Mouse (Mus musculus): Measurements from ENCODE around the gene Slc4a4. TPM values are rescaled to one million over a fixed set of nuclear protein-coding genes. Genes with fewer than 3 reads are reported as not detected.

The Slc4a4 gene
- total RNA-seq, 2 experiments from 2014 or later = 99.5 to 108 TPM

DNA sequence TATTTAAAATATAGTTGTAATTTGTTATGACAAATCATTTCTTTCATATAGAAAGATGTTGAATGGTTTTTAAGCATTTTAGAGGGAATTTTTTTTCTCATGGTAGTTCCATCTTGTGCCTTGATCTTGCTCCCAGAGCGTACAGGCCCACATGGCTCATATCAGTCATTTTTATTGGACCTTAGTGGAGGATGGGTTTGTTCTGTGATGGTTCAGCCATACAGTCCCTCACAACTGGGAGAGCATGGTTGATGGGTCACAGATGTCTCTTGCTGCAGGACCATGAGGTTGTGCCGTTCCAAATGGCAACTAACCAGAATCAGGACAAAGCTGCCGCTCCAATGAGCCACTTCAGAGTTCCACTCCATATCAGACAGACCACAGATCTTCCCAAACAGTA, 308.0 kb downstream of the Slc4a4 start:
- DNase-seq = no peak

DNA sequence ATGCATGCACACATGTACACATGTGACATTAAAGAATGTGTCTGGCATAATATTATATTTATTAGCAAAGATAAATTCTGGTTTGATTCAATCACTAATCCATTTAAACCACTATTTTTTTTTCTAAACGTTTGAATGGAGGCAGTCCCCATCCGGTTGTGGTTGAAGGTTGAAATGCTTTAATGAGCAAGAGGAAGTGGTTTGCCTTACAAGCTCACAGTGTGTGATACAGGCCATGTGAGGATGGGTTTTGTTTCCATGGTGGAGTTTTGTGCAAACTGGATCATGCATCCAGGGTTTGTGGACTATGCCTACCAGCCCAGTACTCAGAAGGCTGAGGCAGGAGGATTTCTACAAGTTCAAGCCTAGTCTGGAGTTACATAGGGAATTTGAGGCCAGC, 311.9 kb downstream of the Slc4a4 start:
- DNase-seq = no peak

DNA sequence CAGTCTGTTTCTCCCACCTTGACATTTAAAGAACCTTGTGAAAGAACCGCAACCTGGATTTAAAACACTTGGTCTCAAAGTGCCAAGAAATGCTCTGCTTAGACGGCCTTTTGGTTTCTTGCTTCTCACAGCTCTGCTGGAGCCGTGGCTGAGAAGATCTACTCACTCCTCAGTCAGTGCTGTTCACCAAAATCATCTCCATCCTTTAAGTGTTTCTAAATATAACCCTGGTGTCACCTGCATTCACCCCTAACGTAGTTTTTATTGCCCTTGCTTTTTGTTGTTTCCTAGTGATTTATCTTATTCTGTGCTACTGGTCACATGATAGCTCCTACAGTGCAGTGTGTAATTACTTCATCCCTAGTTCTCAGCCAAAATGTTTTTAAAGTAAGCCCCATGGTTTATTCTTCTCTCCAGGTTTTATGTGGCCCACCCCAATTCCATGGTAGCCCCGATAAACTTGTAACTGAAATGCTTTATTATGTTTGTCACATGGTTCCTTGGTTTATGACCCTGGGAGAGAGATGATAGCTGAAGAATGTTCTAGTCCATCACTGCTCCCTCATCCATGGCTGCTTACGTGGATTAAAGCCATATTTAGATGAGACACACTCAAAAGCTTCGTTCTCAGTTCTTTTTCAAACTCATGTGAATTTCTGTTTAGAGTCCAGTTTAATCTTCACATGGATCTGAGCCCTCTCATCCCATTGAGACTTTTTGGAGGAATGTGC, 323.5 kb downstream of the Slc4a4 start:
- no peak for DNase-seq

DNA sequence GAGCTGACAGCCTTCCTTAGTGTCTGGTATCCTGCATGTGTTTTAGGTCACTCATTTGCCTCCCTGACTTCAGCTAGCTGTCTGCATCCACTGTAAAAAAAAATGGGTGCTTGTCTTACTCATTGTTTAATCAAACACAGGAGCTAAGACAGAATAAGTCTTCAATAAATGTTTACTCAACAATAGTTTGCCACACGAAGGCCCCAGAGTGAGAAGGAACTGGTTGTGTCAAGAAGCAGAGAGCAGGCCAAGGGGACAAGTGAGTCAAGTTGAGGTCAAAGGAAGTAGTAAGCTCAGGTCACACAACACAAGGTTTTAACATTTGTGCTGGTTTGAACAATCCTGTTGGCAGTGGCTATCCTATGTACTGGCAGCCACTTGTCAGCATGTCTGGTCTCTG, 324.4 kb downstream of the Slc4a4 start:
- no peak for DNase-seq

DNA sequence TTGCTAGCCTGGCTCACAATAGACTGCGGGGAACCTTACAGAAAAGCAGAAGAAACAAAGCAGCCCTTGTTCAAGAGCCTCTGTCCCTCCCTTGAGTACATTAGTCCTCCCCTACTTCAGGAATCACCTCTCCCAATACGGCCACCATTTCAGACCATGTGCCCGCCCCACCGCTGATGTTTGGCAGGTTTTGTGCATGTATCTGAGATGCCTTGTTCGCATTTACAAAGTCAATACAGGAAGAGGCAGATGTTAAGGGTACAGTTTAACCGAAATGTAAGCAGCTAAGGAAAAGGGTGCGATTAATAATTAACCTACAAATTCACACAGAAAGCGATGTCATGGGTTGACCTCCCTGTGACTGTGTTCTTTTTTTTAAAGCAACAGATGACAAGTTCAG, 331.6 kb downstream of the Slc4a4 start:
- DNase-seq = no peak

DNA sequence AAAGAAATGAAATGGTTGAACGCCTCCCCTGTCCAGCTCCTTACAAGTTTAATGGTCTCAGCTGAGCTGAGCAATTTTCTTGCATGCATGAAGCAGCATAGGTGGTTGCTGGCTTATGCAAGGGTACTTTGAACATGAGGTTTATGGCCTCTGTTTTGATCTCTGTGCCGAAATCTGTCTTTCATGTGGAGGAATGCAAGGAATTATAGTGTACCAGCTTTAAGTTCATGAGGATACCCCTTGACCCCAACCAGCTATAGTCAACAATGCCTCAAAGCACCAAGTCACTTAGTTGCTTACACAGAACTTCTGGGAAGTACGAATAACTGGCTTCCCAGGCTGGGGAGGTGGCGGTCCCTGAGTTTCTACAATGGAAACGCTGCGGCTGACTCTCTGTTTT, 332.1 kb downstream of the Slc4a4 start:
- DNase-seq = no peak

DNA sequence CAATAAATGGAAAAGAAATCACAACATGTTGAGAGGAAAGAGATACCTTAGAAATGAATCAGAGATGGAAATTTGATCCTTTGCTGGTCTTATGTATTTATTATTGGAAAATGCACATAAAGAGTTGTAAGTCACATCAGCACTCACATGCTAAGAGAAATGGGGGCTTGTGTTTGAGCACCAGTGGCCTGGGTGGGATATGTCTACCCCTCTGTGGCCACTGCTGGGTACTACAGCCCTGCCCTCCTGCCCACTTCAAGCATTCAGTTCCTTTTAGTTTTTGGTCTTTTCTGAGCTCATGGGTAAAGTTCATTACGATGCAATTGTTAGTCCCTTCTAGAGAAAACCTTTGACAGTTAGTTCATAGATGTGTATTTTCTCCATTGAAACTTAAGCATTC, 335.0 kb downstream of the Slc4a4 start:
- peak; percentile 29 for DNase-seq

DNA sequence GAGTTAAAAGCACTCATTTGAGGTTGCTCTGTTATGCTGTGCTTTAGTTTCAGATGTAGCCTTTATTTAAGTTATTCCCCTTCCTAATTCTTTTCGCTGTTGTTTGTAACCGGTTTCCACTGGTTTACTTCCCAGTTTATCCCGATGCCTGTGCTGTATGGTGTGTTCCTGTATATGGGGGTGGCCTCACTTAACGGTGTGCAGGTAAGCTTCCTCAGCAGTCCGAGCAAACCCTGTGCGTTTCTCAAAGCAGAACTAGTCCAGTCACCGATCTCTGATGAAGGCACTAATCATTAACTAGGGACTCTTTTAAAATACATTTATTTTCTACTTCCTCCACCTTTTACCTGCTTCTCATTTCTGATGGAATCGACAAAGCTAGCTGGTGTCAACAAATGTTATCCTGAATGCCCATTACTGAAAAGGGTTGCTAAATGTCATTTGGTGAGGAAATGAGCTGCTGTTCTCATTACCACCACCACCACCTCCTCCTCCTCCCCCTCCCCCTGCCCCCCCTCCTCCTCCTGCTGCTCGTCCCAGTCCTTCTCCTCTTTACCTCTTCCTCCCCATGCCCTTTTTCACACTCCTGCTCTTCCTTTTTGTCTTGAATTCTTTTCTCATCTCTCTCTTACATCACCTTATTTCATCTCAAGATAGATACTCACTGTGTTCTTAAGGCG, 336.6 kb downstream of the Slc4a4 start:
- no peak for DNase-seq

DNA sequence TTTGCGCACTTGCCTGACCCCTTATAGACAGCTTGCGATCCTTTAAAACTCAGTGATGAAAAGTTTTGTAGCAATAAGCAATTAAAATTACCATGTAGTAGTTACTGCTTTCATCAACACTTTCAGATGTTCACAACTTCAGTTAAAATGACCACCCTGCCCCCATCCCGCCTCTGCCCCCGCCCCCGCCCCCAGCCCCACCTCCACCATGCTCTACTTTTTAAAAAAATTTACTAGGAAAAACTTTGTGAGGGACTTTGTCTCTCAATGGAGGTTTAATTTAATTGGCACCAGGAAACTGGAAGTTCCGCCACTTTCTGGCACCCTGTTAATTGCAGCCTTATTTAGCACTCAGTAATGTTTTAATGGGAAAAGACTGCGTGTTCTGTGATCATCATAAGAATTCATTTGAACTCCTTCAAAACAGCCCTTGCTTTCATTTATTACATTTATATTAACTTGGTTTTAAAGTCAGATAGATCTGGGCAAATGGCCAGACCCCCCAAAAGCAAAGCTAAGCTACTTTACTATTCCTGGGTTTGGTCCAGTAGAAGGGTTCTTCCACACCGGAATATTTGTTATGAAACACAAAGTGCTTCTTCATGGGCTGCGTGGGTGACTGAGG, 337.2 kb downstream of the Slc4a4 start:
- DNase-seq = no peak

DNA sequence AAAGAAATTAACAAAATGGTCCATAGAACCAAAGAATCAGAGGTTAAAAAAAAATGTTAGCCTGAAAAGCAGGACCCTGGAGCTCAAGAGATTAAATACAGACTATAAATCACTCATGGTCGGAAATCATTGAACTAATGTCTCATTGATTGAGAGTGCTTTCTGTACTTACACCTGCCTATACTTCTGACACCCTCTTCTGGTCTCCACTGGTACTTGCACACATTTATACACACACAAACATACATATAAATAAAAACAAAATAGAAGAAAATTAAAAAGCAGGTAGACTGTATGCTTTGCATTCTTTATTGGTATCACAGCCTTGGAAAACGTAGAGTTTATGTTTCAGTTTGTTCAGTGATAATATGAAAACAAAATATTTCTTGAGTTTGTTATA, 341.3 kb downstream of the Slc4a4 start:
- no peak for DNase-seq

DNA sequence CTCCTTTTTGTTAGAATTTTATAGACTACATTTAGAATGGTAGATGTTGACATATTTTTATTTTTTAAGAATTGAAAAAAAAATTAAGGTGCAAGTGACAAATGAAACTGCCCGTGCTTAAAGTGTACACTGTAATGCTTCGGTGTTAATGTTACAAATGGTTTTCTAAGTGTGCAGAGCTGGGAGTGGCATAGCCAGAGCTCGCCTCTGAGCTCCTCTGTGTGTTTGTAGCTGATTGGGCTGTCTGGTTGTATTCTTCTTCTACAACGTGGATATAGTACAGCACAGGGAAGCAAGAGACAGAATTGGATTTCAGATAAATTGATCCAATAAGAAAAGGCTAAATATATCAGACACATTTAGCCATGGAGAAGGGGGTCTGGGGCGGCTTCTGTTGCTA, 343.0 kb downstream of the Slc4a4 start:
- DNase-seq = no peak

DNA sequence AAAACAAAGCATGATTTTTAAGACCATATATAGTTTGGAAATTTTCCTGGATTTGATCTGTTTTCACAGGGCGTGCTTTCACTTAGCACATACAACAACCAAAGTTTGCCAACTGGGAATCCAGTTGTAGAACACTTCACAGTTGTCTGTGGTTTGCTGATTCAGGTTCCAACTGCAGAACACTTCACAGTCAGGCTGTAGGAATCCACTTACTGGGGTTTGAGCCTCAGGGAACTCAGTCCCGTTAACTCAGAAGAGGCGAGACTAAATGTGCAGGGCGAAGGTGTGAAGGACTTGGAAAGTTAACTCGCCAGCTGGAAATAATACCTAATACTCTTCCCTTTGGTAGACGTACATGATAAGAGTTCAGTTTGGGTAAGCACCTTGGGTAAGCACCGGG, 345.7 kb downstream of the Slc4a4 start:
- DNase-seq = no peak

DNA sequence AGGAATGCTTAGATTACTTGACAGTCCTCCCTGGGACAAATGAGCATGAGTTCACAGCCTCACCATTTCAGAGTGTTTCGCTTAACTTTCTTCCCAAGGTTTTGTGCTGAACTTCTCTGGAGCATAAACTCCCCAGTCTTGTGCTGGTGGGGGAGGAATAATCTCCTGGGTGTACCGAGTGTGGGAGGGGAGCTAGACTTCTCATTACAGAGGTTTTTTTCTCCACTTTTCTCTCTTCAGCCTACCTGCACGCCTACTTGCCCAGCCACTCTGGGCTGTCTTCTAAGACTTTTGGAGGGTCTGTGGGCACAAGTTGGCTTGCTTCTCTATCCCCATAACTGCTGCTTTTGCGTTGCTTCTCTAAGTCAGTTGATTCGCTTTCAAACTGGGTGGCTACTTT, 365.2 kb downstream of the Slc4a4 start:
- DNase-seq = no peak

DNA sequence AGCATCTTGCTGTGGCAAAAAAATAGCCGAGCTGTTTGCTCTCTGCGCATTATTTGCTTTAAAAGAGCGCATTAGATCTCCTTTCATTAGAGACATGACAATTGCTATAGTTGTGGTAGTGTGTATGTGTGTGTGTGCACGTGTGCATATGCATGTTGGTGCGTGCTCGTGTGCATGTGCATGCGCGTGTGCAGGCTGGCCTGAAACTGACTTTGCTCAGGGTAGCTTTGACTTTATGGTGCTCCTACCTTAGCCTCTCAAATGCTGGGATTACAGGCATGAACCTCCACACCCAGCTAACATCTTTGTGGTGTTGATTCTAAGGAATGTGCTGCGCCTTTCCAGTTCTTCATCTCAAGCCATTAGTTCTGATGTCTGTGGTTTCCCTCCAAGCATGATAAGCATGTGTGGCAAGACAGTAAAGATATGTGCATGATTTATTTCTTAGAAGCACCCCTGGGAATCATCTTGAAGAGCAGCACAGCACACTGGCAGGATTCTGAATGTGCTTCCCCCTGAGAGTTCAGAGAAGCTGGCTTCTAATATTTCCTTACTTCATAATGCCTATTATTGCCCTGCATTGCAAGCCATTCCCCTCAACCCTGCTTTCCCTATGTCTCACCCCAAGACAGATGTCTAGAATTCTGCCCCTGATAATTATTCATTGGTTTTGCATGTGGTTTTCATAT, 373.3 kb downstream of the Slc4a4 start:
- no peak for DNase-seq

DNA sequence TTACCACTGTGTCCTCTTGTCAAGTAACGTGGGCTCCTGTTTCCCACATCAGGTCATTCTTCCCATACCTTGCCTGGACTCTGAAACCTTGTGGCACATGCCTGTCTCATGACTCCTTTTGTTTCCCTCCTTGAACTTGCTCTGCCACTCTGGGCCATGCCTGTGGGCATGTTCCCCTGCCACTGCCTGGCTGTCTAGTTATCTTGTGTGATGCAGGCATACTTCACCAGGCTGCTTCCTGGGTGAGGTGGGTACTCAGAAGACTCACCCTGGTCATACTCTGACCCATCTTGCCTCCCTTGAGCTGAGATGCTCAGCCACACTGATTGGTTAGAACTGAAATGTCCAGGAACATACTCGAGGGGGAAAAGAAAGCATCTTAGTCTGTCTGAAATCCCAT, 390.4 kb downstream of the Slc4a4 start:
- DNase-seq = no peak

DNA sequence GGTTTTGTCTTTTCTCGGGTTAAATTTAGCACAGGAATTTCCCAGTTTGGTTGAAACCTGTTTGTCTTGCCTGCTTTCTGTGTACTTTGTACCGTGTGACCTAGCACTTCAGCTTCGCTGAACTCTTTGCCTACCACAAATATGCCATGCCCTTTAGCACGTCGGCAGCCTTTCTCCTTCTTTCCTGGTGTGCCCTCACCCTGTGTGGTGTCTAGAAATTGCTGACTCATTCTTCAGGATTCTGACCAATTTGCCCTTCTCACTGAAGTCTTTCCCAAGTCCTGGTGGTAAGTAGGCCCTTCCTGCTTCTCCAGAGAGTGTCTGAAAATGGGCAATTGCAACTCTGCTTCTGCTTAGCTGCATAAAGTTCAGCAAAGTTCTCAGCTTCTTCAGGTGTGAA, 391.0 kb downstream of the Slc4a4 start:
- DNase-seq = no peak

DNA sequence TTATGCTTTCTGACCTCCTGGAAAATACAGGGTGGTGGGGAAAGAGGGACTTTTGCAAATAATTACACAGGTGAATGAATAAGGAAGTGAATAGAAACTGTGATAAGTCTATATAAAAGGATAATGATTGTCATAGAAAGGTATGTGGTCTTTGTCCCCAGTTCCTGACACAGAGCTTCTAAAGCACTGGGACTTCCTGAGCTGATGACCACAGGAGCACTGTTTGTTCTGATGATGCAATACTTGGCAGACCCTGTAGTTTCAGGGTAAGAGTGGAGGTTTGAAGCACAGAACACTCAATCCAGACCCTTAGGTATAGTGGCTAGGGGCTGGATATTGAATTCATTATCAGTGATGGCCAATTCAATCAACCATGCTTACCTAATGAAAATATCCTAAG, 391.7 kb downstream of the Slc4a4 start:
- no peak for DNase-seq

DNA sequence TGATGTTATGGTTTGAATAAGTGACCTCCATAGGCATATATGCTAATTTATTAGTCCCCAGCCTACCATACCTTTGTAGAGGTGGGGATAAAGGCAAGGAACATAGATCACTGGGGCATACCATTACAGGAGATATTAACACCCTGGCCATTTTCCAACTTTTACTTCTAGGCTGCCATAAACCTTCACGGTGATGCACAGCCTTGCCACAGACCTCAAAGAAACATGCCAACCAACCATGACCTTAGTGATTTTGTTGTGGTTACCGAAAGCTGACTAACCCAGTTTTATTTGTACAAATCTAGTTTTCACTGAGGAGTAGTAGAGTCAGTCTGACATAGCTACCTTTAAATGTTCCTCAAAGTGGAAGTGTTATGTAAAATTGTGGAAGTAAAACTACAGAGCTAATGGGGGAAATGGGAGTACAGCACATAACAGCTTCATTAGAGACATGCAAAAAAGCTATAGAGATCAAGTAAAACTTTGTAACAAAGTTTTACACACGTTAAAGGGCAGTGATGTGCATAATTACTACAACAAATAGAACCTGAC, 393.8 kb downstream of the Slc4a4 start:
- no peak for DNase-seq
